Mouse (Mus musculus): ENCODE measurements at regions not wholly inside any gene's neighbourhood (a gene's known extent, or its start where the extent isn't known, plus 50 kb on each side); places are given as distances from the start of the nearest gene placed in this dataset.

DNA sequence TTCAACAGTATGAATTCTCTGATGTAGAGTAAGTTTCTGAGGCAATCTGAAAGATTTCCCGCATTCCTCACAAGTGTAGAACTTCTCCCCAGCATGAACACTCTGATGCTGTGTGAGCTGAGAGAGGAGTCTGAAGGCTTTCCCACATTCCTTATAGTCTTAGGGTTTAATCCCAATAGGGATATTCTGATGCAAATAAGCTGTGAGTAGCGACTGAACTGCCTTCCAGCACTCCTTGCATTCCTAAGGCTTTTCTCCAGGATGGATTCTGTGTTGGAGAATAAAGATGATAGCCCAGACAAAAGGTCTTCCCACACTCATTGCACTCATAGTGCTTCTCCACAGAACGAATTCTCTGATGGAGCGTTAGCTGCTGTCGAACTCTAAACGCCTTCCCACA lies 152.6 kb upstream of the Api5 start:
- WGBS: 80% methylated on average over 6 of the region's 6 CpGs
- no peak for ATAC-seq
- Histone ChIP-seq H3K36me3 (ENCODE audit: control insufficient read depth, insufficient read depth) (no peaks in the 10 kb centered on the region), H3K4me2 (replicated peaks; ENCODE audit: low read depth) (no peak overlapping the region), H3K9me3 (ENCODE audit: control insufficient read depth) (no peaks in the 10 kb centered on the region), H3K27ac (ENCODE audit: low read depth, low read length) (no peak overlapping the region), H3K4me1 (replicated peaks; ENCODE audit: control insufficient read depth, insufficient read depth, low read length) (no peaks in the 10 kb centered on the region), H3K4me3 (ENCODE audit: low read depth, low read length) (no peak overlapping the region), H3K27me3 (replicated peaks; ENCODE audit: control insufficient read depth, insufficient read depth, low read length) (no peaks in the 10 kb centered on the region), H3K9ac (ENCODE audit: low read depth, low read length) (no peak overlapping the region)
- no peak for TF ChIP-seq CTCF (IDR thresholded peaks at IDR 0.05; ENCODE audit: low read depth)

DNA sequence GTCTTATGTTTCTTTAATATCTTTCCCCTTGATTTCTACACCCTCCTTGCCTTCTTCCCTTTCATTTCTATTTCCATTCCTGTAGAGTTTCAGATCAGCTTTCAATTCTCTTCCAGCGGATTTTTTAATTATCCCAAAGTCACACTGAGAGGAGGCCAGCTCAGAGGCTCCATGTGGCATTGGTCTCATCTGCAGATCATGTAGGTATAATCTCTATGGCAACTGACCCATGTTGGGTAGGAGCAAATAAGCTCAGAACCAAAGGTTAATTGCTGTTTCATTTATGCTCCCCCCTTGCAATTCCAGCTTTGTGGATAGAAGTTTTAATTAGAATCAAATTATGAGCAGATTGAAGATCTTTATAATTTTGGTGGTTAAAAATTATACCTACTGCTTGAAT lies 149.3 kb upstream of the Api5 start:
- H3K4me3 ChIP-seq (ENCODE audit: low read depth, low read length): no peak overlapping the region
- H3K9ac ChIP-seq (ENCODE audit: low read depth, low read length): no peak overlapping the region
- 74% methylated on average over 1 of the region's 1 CpGs for WGBS
- no peak for ATAC-seq
- no peak overlapping the region for H3K4me2 ChIP-seq (replicated peaks; ENCODE audit: low read depth)
- H3K27me3 ChIP-seq (replicated peaks; ENCODE audit: control insufficient read depth, insufficient read depth, low read length): no peaks in the 10 kb centered on the region
- H3K27ac ChIP-seq (ENCODE audit: low read depth, low read length): no peak overlapping the region
- TF ChIP-seq CTCF (IDR thresholded peaks at IDR 0.05; ENCODE audit: low read depth): no peak
- H3K36me3 ChIP-seq (ENCODE audit: control insufficient read depth, insufficient read depth): no peaks in the 10 kb centered on the region
- H3K9me3 ChIP-seq (ENCODE audit: control insufficient read depth): no peaks in the 10 kb centered on the region
- H3K4me1 ChIP-seq (replicated peaks; ENCODE audit: control insufficient read depth, insufficient read depth, low read length): no peaks in the 10 kb centered on the region

DNA sequence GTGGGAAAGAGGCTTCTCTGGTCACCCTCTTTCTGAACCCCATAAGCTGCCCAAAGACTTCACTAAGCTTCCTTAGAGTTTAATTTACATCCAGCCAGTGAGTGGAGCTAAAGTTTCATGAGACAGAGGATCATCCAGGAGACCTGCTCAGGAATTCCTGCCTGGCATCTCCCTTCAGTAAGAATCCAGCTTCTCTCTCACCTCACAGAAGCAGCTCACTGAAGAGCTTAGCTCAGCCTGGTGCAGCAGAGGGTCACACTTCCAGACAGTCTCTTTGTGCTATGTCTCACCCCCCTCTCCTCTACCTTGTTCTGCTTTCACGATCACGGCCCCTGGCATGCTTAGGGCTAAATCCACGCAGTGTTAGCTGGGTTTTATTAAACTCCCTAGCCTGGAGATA lies 133.7 kb upstream of the Api5 start:
- ATAC-seq: no peak
- H3K36me3 ChIP-seq (ENCODE audit: control insufficient read depth, insufficient read depth): no peaks in the 10 kb centered on the region
- no peak overlapping the region for H3K27ac ChIP-seq (ENCODE audit: low read depth, low read length)
- no peaks in the 10 kb centered on the region for H3K4me1 ChIP-seq (replicated peaks; ENCODE audit: control insufficient read depth, insufficient read depth, low read length)
- WGBS: 52% methylated on average over 3 of the region's 3 CpGs
- H3K4me3 ChIP-seq (ENCODE audit: low read depth, low read length): no peak overlapping the region
- no peak for TF ChIP-seq CTCF (IDR thresholded peaks at IDR 0.05; ENCODE audit: low read depth)
- H3K27me3 ChIP-seq (replicated peaks; ENCODE audit: control insufficient read depth, insufficient read depth, low read length): no peaks in the 10 kb centered on the region
- no peak overlapping the region for H3K4me2 ChIP-seq (replicated peaks; ENCODE audit: low read depth)
- H3K9ac ChIP-seq (ENCODE audit: low read depth, low read length): no peak overlapping the region
- no peaks in the 10 kb centered on the region for H3K9me3 ChIP-seq (ENCODE audit: control insufficient read depth)

DNA sequence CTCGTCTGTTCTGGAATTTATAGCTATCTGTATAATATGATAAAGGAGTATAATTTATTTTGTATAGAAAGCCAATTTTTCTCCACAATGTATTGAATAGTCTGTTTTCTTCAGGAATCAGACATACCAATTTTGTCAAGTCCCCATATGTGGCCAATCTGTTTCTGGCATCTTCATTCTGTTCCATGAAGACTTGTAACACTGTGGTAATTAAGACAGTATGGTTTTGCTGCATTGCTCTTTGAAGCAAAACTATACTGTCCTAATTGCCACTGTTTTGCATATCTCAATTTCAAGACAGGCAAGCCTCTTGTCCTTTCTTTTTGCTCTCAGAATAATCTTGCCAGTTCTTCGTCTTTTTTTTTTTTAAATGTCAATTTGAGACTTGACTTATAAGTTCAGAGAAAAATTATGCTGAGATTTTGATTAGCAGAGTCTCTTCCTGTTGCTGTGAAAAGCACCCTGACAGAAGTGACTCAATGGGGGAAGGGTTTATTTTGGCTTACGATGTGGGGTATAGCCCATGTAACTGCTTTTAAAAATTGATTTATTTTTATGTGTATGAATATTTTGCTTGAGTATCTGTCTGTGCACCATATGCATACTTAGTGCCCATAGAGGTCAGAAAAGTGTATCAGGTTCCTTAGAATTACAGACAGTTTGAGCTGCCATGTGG lies 103.4 kb upstream of the Api5 start:
- no peak overlapping the region for H3K27ac ChIP-seq (ENCODE audit: low read depth, low read length)
- WGBS: 82% methylated on average over 3 of the region's 3 CpGs
- H3K36me3 ChIP-seq (ENCODE audit: control insufficient read depth, insufficient read depth): no peaks in the 10 kb centered on the region
- no peaks in the 10 kb centered on the region for H3K27me3 ChIP-seq (replicated peaks; ENCODE audit: control insufficient read depth, insufficient read depth, low read length)
- no peaks in the 10 kb centered on the region for H3K4me1 ChIP-seq (replicated peaks; ENCODE audit: control insufficient read depth, insufficient read depth, low read length)
- no peak overlapping the region for H3K9ac ChIP-seq (ENCODE audit: low read depth, low read length)
- H3K9me3 ChIP-seq (ENCODE audit: control insufficient read depth): no peaks in the 10 kb centered on the region
- ATAC-seq: no peak
- no peak overlapping the region for H3K4me3 ChIP-seq (ENCODE audit: low read depth, low read length)
- H3K4me2 ChIP-seq (replicated peaks; ENCODE audit: low read depth): no peak overlapping the region
- TF ChIP-seq CTCF (IDR thresholded peaks at IDR 0.05; ENCODE audit: low read depth): no peak

DNA sequence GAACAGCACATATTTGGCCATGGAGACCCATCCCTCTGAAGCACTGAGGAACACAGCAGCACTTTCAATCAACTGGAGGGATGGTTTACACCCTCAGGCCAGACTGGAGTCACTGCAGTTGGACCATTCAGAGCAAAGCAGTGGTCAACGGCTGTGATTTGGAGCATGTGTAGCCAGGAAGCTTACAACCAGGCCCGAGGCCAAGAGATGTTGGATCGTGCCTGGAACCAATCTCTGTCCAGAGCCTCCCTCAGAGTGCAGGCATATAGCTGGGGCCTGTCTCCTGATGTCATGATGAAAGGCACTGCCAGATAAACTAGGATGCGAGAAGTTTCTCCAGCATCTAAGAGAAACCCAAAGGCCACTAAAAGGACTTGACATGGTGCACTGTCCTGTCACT lies 98.7 kb upstream of the Api5 start:
- H3K4me2 ChIP-seq (replicated peaks; ENCODE audit: low read depth): no peak overlapping the region
- no peak for TF ChIP-seq CTCF (IDR thresholded peaks at IDR 0.05; ENCODE audit: low read depth)
- 64% methylated on average over 4 of the region's 4 CpGs for WGBS

DNA sequence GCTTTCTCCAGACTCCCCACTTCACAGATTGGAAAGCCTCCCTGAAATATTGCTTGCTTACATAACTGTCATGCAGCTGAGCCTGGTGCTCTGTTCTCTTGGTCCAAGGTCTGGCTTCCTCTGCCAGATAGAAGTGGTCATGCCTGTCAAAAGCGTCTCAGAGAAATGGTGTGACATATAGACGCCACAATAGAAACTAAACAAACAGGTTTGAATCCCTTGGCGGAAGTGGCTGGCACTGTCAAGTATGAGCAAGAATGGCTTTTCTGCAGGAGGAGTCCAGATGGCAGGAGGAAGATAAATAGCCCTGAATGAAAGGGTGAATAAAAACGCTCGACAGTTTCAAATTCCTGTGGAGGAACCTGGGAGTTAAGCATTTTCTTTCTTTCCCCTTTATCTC lies 93.2 kb upstream of the Api5 start:
- Histone ChIP-seq H3K9me3 (ENCODE audit: control insufficient read depth) (no peaks in the 10 kb centered on the region), H3K9ac (ENCODE audit: low read depth, low read length) (no peak overlapping the region), H3K4me2 (replicated peaks; ENCODE audit: low read depth) (no peak overlapping the region), H3K27ac (ENCODE audit: low read depth, low read length) (no peak overlapping the region), H3K36me3 (ENCODE audit: control insufficient read depth, insufficient read depth) (no peaks in the 10 kb centered on the region), H3K4me3 (ENCODE audit: low read depth, low read length) (no peak overlapping the region), H3K4me1 (replicated peaks; ENCODE audit: control insufficient read depth, insufficient read depth, low read length) (no peaks in the 10 kb centered on the region), H3K27me3 (replicated peaks; ENCODE audit: control insufficient read depth, insufficient read depth, low read length) (no peaks in the 10 kb centered on the region)
- 39% methylated on average over 5 of the region's 5 CpGs for WGBS
- no peak for ATAC-seq
- no peak for TF ChIP-seq CTCF (IDR thresholded peaks at IDR 0.05; ENCODE audit: low read depth)

More for the DNA sequence above, 98.7 kb upstream of the Api5 start:
- Histone ChIP-seq H3K4me3 (ENCODE audit: low read depth, low read length) (no peak overlapping the region), H3K4me1 (replicated peaks; ENCODE audit: control insufficient read depth, insufficient read depth, low read length) (no peaks in the 10 kb centered on the region), H3K9ac (ENCODE audit: low read depth, low read length) (no peak overlapping the region), H3K27me3 (replicated peaks; ENCODE audit: control insufficient read depth, insufficient read depth, low read length) (no peaks in the 10 kb centered on the region), H3K9me3 (ENCODE audit: control insufficient read depth) (no peaks in the 10 kb centered on the region), H3K27ac (ENCODE audit: low read depth, low read length) (no peak overlapping the region), H3K36me3 (ENCODE audit: control insufficient read depth, insufficient read depth) (no peaks in the 10 kb centered on the region)
- ATAC-seq: no peak

DNA sequence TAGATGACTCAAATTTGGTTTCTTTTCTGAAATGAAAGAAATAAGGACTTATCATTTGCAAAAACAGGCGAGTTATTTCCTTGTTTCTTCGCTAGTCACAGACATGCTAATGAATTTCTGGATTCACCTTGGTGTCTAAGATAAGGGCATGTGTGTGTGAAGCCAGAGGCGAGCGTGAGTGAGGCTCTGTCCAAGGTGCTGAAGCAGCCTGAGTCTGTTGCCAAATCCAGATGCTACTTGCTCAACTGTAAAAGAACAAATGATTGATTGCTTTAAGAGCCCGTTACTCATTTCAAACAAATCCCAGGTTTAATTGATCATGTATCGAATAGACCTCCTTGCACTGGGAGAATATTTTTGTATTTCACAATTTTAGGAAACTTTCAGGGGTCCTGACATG lies 86.6 kb upstream of the Api5 start:
- TF ChIP-seq CTCF (IDR thresholded peaks at IDR 0.05; ENCODE audit: low read depth): no peak
- WGBS: 23% methylated on average over 6 of the region's 6 CpGs
- H3K27ac ChIP-seq (ENCODE audit: low read depth, low read length): no peak overlapping the region

More for the DNA sequence above, 86.6 kb upstream of the Api5 start:
- Histone ChIP-seq H3K36me3 (ENCODE audit: control insufficient read depth, insufficient read depth) (no peaks in the 10 kb centered on the region), H3K9ac (ENCODE audit: low read depth, low read length) (no peak overlapping the region), H3K4me3 (ENCODE audit: low read depth, low read length) (no peak overlapping the region), H3K4me1 (replicated peaks; ENCODE audit: control insufficient read depth, insufficient read depth, low read length) (no peaks in the 10 kb centered on the region), H3K27me3 (replicated peaks; ENCODE audit: control insufficient read depth, insufficient read depth, low read length) (no peaks in the 10 kb centered on the region), H3K9me3 (ENCODE audit: control insufficient read depth) (no peaks in the 10 kb centered on the region), H3K4me2 (replicated peaks; ENCODE audit: low read depth) (no peak overlapping the region)
- no peak for ATAC-seq
